Mouse (Mus musculus) left cerebral cortex, postnatal 4 days (tissue): ENCODE measurements around the gene Hist1h2bh. TPM values are rescaled to one million over a fixed set of nuclear protein-coding genes. Genes with fewer than 3 reads are reported as not detected.

Experiments
- microRNA-seq: library from miRNA; unstranded; fragments of <30 nt; microRNA quantifications from one replicate; pipeline ENCODE4 v1.2.0, GENCODE M21; 2022
- total RNA-seq, 2 experiments: library from RNA; stranded (reverse); gene quantifications; 2 replicates each; pipeline ENCODE4 v1.2.3; 2021

Gene Hist1h2bh
- total RNA-seq, 2 experiments from 2014 or later, result 4.5 to 6.1 TPM

Small RNA genes lying within 50 kb of the gene (microRNA-seq; reads per million reads assigned to microRNA genes)
- gene Gm44297, result not detected
- gene Gm44359, result not detected
- not detected for gene Gm44394
- gene n-TStga1, result not detected

Other genes with a start within 250 kb of the Hist1h2bh start
- gene Zfp322a, start 174.2 kb downstream of the Hist1h2bh start, total RNA-seq, result 10 to 100 TPM; 42.6 to 49.5 TPM
- gene Abt1, start 119.5 kb downstream of the Hist1h2bh start, total RNA-seq, result 1 to 10 TPM; 5.6 to 6.1 TPM
- gene Btn1a1, start 77.5 kb downstream of the Hist1h2bh start, total RNA-seq, result not detected
- not detected for gene Btn2a2, start 54.5 kb downstream of the Hist1h2bh start, total RNA-seq
- gene Hist1h4h, start 12.3 kb downstream of the Hist1h2bh start, total RNA-seq, result 100 to 1,000 TPM; 441 to 470 TPM
- gene Hist1h2af, start 9.5 kb downstream of the Hist1h2bh start, total RNA-seq, result 10 to 100 TPM; 74.6 to 86.0 TPM
- 10 to 100 TPM; 22.0 to 28.6 TPM for gene Hist1h3g, start 8.0 kb downstream of the Hist1h2bh start, total RNA-seq
- 10 to 100 TPM; 42.2 to 44.0 TPM for gene Hist1h3f, start 660 bp upstream of the Hist1h2bh start, total RNA-seq
- gene Hist1h4f, start 8.3 kb upstream of the Hist1h2bh start, total RNA-seq, result 100 to 1,000 TPM; 224 to 235 TPM
- 10 to 100 TPM; 12.0 to 12.4 TPM for gene Hist1h1d, start 9.9 kb upstream of the Hist1h2bh start, total RNA-seq
- 100 to 1,000 TPM; 130 to 134 TPM for gene Hist1h3e, start 19.0 kb upstream of the Hist1h2bh start, total RNA-seq
- 10 to 100 TPM; 24.5 to 31.0 TPM for gene Hist1h2ae, start 27.8 kb upstream of the Hist1h2bh start, total RNA-seq
- 100 to 1,000 TPM; 203 to 225 TPM for gene Hist1h2bg, start 28.0 kb upstream of the Hist1h2bh start, total RNA-seq
- gene Hist1h2bf, start 30.8 kb upstream of the Hist1h2bh start, total RNA-seq, result 100 to 1,000 TPM in 1 of 2 experiments, 10 to 100 TPM in 1; 87.5 to 105 TPM
- gene Hist1h2ad, start 31.0 kb upstream of the Hist1h2bh start, total RNA-seq, result 10 to 100 TPM; 18.6 to 25.5 TPM
- gene Hist1h3d, start 32.4 kb upstream of the Hist1h2bh start, total RNA-seq, result 10 to 100 TPM; 18.8 to 24.3 TPM
- 100 to 1,000 TPM; 177 to 192 TPM for gene Hist1h4d, start 38.2 kb upstream of the Hist1h2bh start, total RNA-seq
- 10 to 100 TPM; 13.0 to 16.9 TPM for gene Hist1h2be, start 77.7 kb upstream of the Hist1h2bh start, total RNA-seq
- 100 to 1,000 TPM; 112 to 117 TPM for gene Hist1h1e, start 79.2 kb upstream of the Hist1h2bh start, total RNA-seq
- 1 to 10 TPM; 4.8 to 5.4 TPM for gene Hist1h2ac, start 140.6 kb upstream of the Hist1h2bh start, total RNA-seq
- gene Hist1h2bc, start 140.8 kb upstream of the Hist1h2bh start, total RNA-seq, result 10 to 100 TPM; 16.7 to 17.0 TPM
- not detected for gene Hist1h1t, start 152.4 kb upstream of the Hist1h2bh start, total RNA-seq
- 100 to 1,000 TPM; 109 to 126 TPM for gene Hist1h4c, start 155.1 kb upstream of the Hist1h2bh start, total RNA-seq
- gene Hfe, start 167.5 kb upstream of the Hist1h2bh start, total RNA-seq, result 1 to 10 TPM; 1.7 to 2.3 TPM
- gene Hist1h1c, start 195.4 kb upstream of the Hist1h2bh start, total RNA-seq, result 100 to 1,000 TPM; 154 to 166 TPM
- gene Hist1h3c, start 202.2 kb upstream of the Hist1h2bh start, total RNA-seq, result 10 to 100 TPM; 39.8 to 41.0 TPM
- 10 to 100 TPM; 62.4 to 81.1 TPM for gene Hist1h2bb, start 203.3 kb upstream of the Hist1h2bh start, total RNA-seq
- 100 to 1,000 TPM; 116 to 120 TPM for gene Hist1h2ab, start 207.7 kb upstream of the Hist1h2bh start, total RNA-seq
- 100 to 1,000 TPM in 1 of 2 experiments, 10 to 100 TPM in 1; 95.4 to 102 TPM for gene Hist1h3b, start 208.9 kb upstream of the Hist1h2bh start, total RNA-seq
- 100 to 1,000 TPM; 139 to 151 TPM for gene Hist1h4b, start 213.6 kb upstream of the Hist1h2bh start, total RNA-seq
- 100 to 1,000 TPM; 134 to 137 TPM for gene Hist1h4a, start 217.8 kb upstream of the Hist1h2bh start, total RNA-seq
- 100 to 1,000 TPM; 114 to 125 TPM for gene Hist1h3a, start 219.0 kb upstream of the Hist1h2bh start, total RNA-seq
- 10 to 100 TPM; 62.9 to 79.4 TPM for gene Hist1h1a, start 220.3 kb upstream of the Hist1h2bh start, total RNA-seq
- gene Trim38, start 226.5 kb upstream of the Hist1h2bh start, total RNA-seq, result not detected